In the genomic region with DNA sequence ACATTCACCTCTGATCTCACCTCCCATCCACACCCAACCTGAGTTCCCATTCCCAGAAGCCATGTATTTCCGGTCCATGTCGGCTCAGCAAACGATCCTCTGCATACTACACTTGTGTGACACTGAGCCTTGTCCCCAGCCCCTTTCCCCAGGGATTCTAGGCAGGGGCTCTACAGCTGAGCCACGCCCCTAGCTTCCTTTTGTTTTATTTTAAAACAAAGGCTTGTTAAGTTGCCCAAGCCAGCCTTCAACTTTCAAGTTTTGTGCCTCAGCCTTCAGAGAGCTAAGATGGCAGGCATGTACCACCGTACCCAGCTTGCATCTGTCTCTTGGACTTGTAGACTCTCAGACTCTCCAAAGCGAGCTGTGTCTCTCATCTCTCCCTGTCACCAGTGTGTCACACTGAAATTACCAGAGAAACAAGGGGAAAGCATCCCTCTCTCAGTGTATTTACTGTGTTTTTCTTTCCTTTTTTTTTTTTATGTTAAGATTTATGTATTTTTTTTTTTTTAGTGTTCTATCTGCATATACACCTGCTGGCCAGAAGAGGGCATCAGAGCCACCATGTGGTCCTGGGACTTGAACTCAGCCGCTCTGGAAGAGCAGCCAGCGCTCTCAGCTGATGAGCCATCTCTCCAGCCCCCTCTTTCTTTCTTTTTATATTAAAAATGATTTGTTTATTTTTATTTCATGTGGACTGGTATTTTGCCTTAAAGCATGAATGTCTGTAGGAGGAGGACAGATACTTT, we compare ENCODE assay signal across 10 mouse cellular contexts. TPM values are rescaled to one million over a fixed set of nuclear protein-coding genes. Genes with fewer than 3 reads are reported as not detected.
DNase-seq lines count a peak whose midpoint lies in the region; ATAC-seq lines count a peak whose summit lies in the region.
"Had no signal": no experiment of that assay in that cellular context is flagged by ENCODE, and none has a peak within 500 bp of the region (broad histone marks: within the 10 kb centered on the region; RNA-seq: fewer than 3 reads in every experiment).

No protein-coding gene starts in this region.

- no peaks in the 10 kb centered on the region for H3K36me3 ChIP-seq in midbrain, embryonic 14.5 days (ENCODE audit: control insufficient read depth, insufficient read depth, low read length)
- H3K36me3 ChIP-seq in midbrain, embryonic 15.5 days (replicated peaks): no peaks in the 10 kb centered on the region
- H3K36me3 ChIP-seq: embryonic facial prominence, embryonic 15.5 days had no signal

- WGBS in midbrain, embryonic 14.5 days: 47% methylated on average over 8 of the region's 8 CpGs
- WGBS in midbrain, embryonic 15.5 days: 50% methylated on average over 8 of the region's 8 CpGs

- no peak overlapping the region for H3K9ac ChIP-seq in midbrain, embryonic 14.5 days (replicated peaks; ENCODE audit: low read length)
- H3K9ac ChIP-seq in midbrain, embryonic 15.5 days: no peak overlapping the region
- H3K9ac ChIP-seq: embryonic facial prominence, embryonic 15.5 days had no signal

- H3K4me3 ChIP-seq in midbrain, embryonic 14.5 days (replicated peaks; ENCODE audit: low read depth, low read length): no peak overlapping the region
- H3K4me3 ChIP-seq in midbrain, embryonic 15.5 days: no peak overlapping the region
- H3K4me3 ChIP-seq: embryonic facial prominence, embryonic 15.5 days had no signal

- no peaks in the 10 kb centered on the region for H3K27me3 ChIP-seq in midbrain, embryonic 14.5 days (ENCODE audit: control insufficient read depth, insufficient read depth, low read length)
- no peaks in the 10 kb centered on the region; the same call in 1 of the 2 replicates for H3K27me3 ChIP-seq in midbrain, embryonic 15.5 days (replicated peaks)

- no peaks in the 10 kb centered on the region for H3K4me1 ChIP-seq in midbrain, embryonic 14.5 days (ENCODE audit: control insufficient read depth, insufficient read depth, low read length)
- H3K4me1 ChIP-seq in midbrain, embryonic 15.5 days: 0 out of 2 replicates have a peak, but pooled peaks cover 5% of the 10 kb centered on the region

- peak; percentile 44 for DNase-seq in embryo, embryonic 11 days
- no peak for DNase-seq in embryo, embryonic 10.5 days (ENCODE audit: low spot score)
- peak; percentile 62 for DNase-seq in midbrain, embryonic 14.5 days
- peak; percentile 77 for DNase-seq in naive thymus-derived CD4-positive, alpha-beta T cell, adult 2 months (ENCODE audit: low read depth)
- DNase-seq in frontal cortex, postnatal 36 days (ENCODE audit: low spot score in 2 of 2): no peak
- no peak for DNase-seq in layer of hippocampus, postnatal 14 days (ENCODE audit: low spot score in 2 of 2)
- DNase-seq: heart, postnatal 4 days had no signal

- no peak for ATAC-seq in midbrain, embryonic 14.5 days (ENCODE audit: low FRiP score, low TSS enrichment)
- no peak for ATAC-seq in midbrain, embryonic 15.5 days (replicated peaks)
- peak; percentile 24 for ATAC-seq in activated CD4-positive, CD25-positive, alpha-beta regulatory T cell, adult 4 months

- H3K4me2 ChIP-seq in midbrain, embryonic 14.5 days (ENCODE audit: low read length): no peak overlapping the region
- no peak overlapping the region for H3K4me2 ChIP-seq in midbrain, embryonic 15.5 days
- H3K4me2 ChIP-seq: embryonic facial prominence, embryonic 15.5 days had no signal

- H3K9me3 ChIP-seq in midbrain, embryonic 14.5 days (ENCODE audit: control insufficient read depth, low read length): no peaks in the 10 kb centered on the region
- H3K9me3 ChIP-seq in midbrain, embryonic 15.5 days: no peaks in the 10 kb centered on the region
- H3K9me3 ChIP-seq: embryonic facial prominence, embryonic 15.5 days had no signal

- no peak overlapping the region for H3K27ac ChIP-seq in midbrain, embryonic 14.5 days (replicated peaks; ENCODE audit: low read depth, low read length)
- no peak overlapping the region for H3K27ac ChIP-seq in midbrain, embryonic 15.5 days
- H3K27ac ChIP-seq: embryonic facial prominence, embryonic 15.5 days had no signal

RNA-seq across cellular contexts. Expression of a gene that starts 7.7 kb away (rescaled TPM):
- polyA plus RNA-seq in midbrain, embryonic 14.5 days (2014; fragmentation: Nextera tagmentation; extraction: Ambion mirVana): 143 and 173 TPM in 2 replicates
- polyA plus RNA-seq in midbrain, embryonic 15.5 days (2015; fragmentation: Nextera tagmentation; extraction: Ambion mirVana): 209 and 213 TPM in 2 replicates
- polyA plus RNA-seq in activated CD4-positive, CD25-positive, alpha-beta regulatory T cell, adult 4 months (2017; shearing (Covaris generic)): under 1 TPM in 1 of 2 experiments, not detected in 1; 0.25 TPM
- total RNA-seq in layer of hippocampus, postnatal 14 days (2021): 10 to 100 TPM; 73.0 to 73.1 TPM

Comparison
In these comparisons a context has a peak if more than half of its experiments do, and no peak if none do; other contexts are left out.
1. DNase-seq: peak in embryo, embryonic 11 days (single experiment), midbrain, embryonic 14.5 days (single experiment) and naive thymus-derived CD4-positive, alpha-beta T cell, adult 2 months (single experiment); none in embryo, embryonic 10.5 days (single experiment), frontal cortex, postnatal 36 days (0 of 2) and layer of hippocampus, postnatal 14 days (0 of 2).
2. RNA of a gene that starts 7.7 kb away (polyA plus RNA-seq): 209 to 213 TPM in midbrain, embryonic 15.5 days and 143 to 173 TPM in midbrain, embryonic 14.5 days; 0.25 TPM in activated CD4-positive, CD25-positive, alpha-beta regulatory T cell, adult 4 months; every median in the first group is over 100 times any median in the second.